Mouse (Mus musculus): ENCODE results near the gene Trim29. TPM values are rescaled to one million over a fixed set of nuclear protein-coding genes. Genes with fewer than 3 reads are reported as not detected.

Trim29 gene
- polyA plus RNA-seq (2012; rRNA removed; ENCODE audit: low replicate concordance) = 0.78 and 2.4 TPM in 2 replicates

DNA sequence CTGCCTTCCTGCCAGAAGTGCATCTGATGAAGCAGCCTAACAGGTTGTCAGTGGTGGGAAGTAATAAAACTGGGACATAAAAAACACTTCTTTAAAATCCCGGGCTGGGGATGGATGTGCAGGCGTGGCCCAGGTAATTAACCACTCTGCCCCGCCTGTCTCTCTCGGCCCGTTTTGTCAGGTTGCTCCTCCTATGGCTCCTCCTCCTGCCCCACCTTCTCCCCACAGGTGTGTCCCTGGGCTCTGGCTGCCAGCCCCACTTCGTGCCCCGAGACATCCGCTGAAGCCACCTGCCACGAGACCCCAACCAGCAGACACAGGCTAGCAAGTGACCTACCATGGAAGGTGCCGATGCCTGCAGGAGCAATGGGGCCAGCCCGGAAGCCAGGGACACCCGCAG is at the start of gene Trim29:
Trim29 (plus strand) TSS at position 311 of the 400 bp plus-strand sequence.

Other genes with a start within 250 kb of the Trim29 start
- gene Arhgef12, start 203.6 kb upstream of the Trim29 start, polyA plus RNA-seq (2012; rRNA removed; ENCODE audit: low replicate concordance) = 38.3 and 40.0 TPM in 2 replicates
- 4.3 and 6.6 TPM in 2 replicates for gene Tmem136, start 194.3 kb upstream of the Trim29 start, polyA plus RNA-seq (2012; rRNA removed; ENCODE audit: low replicate concordance)
- gene Pou2f3, start 100.5 kb upstream of the Trim29 start, polyA plus RNA-seq (2012; rRNA removed; ENCODE audit: low replicate concordance) = 0.13 and 0.27 TPM in 2 replicates
- gene Oaf, start 70.9 kb upstream of the Trim29 start, polyA plus RNA-seq (2012; rRNA removed; ENCODE audit: low replicate concordance) = 77.1 and 117 TPM in 2 replicates

Data from subcutaneous adipose tissue, adult 2 months (tissue).